Mouse (Mus musculus): ENCODE results near the gene Chic2. TPM values are rescaled to one million over a fixed set of nuclear protein-coding genes. Genes with fewer than 3 reads are reported as not detected.

The Chic2 gene
- total RNA-seq, 1 experiment = 38.9 TPM

- no peak overlapping the region for H3K9ac ChIP-seq (ENCODE audit: insufficient read depth, low read depth, low read length, poor library complexity, severe bottlenecking)
- in situ Hi-C loops (cut with MboI; ENCODE audit: low sequenced_read_pairs in 2 of 2, unreplicated experiment in 2 of 2) = no loop called here
- no peak for DNase-seq (ENCODE audit: low read depth, low spot score)
- no peaks in the 10 kb centered on the region for H3K9me3 ChIP-seq (ENCODE audit: control insufficient read depth, insufficient read depth, low read depth, low read length)
- no peak overlapping the region for H3K27ac ChIP-seq (ENCODE audit: insufficient read depth, low read depth, low read length, poor library complexity, severe bottlenecking)
- H3K4me1 ChIP-seq (ENCODE audit: control insufficient read depth in 2 of 2, insufficient read depth in 2 of 2, low read length in 2 of 2, poor library complexity in 1 of 2) = peaks cover 5 to 8% of the 10 kb centered on the region in 2 experiments; a peak in 3 of 4 replicates
- H3K4me3 ChIP-seq (ENCODE audit: insufficient read depth in 1 of 2, low read depth in 1 of 2, low read length in 2 of 2, poor library complexity in 1 of 2, severe bottlenecking in 1 of 2) = no peak overlapping the region
- no peak for TF ChIP-seq CHD2 (IDR thresholded peaks at IDR 0.05; ENCODE audit: low read depth, low read length)
- peak; percentile 68 for TF ChIP-seq MAFK (IDR thresholded peaks at IDR 0.05; ENCODE audit: insufficient read depth, low read depth, low read length)
- H3K36me3 ChIP-seq (ENCODE audit: control insufficient read depth, insufficient read depth, low read length, poor library complexity, severe bottlenecking) = no peaks in the 10 kb centered on the region
These were observed 73.2 kb downstream of the Chic2 start for GRCm38 (mm10) chr5:74971418-74971817.

GRCm38 (mm10) chr5:74969341-74969740 lies 75.2 kb downstream of the Chic2 start:
- no peak for DNase-seq (ENCODE audit: low read depth, low spot score)
- in situ Hi-C loops (cut with MboI; ENCODE audit: low sequenced_read_pairs in 2 of 2, unreplicated experiment in 2 of 2) = no loop called here
- Histone ChIP-seq H3K9me3 (ENCODE audit: control insufficient read depth, insufficient read depth, low read depth, low read length) (no peaks in the 10 kb centered on the region), H3K36me3 (ENCODE audit: control insufficient read depth, insufficient read depth, low read length, poor library complexity, severe bottlenecking) (no peaks in the 10 kb centered on the region), H3K4me1 (ENCODE audit: control insufficient read depth in 2 of 2, insufficient read depth in 2 of 2, low read length in 2 of 2, poor library complexity in 1 of 2) (peaks cover 2 to 4% of the 10 kb centered on the region in 2 experiments; a peak in 1 of 4 replicates), H3K9ac (ENCODE audit: insufficient read depth, low read depth, low read length, poor library complexity, severe bottlenecking) (no peak overlapping the region), H3K4me3 (ENCODE audit: insufficient read depth in 1 of 2, low read depth in 1 of 2, low read length in 2 of 2, poor library complexity in 1 of 2, severe bottlenecking in 1 of 2) (no peak overlapping the region), H3K27ac (ENCODE audit: insufficient read depth, low read depth, low read length, poor library complexity, severe bottlenecking) (no peak overlapping the region)
- TF ChIP-seq MAFK (IDR thresholded peaks at IDR 0.05; ENCODE audit: insufficient read depth, low read depth, low read length) = no peak
- TF ChIP-seq HCFC1 (IDR thresholded peaks at IDR 0.05; ENCODE audit: borderline replicate concordance, insufficient read depth, low read length) = no peak
- no peak for TF ChIP-seq ZC3H11A (IDR thresholded peaks at IDR 0.05; ENCODE audit: borderline replicate concordance, low read depth, low read length)
- TF ChIP-seq ZNF384 (IDR thresholded peaks at IDR 0.05; ENCODE audit: low read depth, low read length) = no peak
- TF ChIP-seq CHD2 (IDR thresholded peaks at IDR 0.05; ENCODE audit: low read depth, low read length) = no peak

GRCm38 (mm10) chr5:74967882-74968281 lies 76.7 kb downstream of the Chic2 start:
- Histone ChIP-seq H3K27ac (ENCODE audit: insufficient read depth, low read depth, low read length, poor library complexity, severe bottlenecking) (no peak overlapping the region), H3K4me1 (ENCODE audit: control insufficient read depth in 2 of 2, insufficient read depth in 2 of 2, low read length in 2 of 2, poor library complexity in 1 of 2) (no peaks in the 10 kb centered on the region), H3K9ac (ENCODE audit: insufficient read depth, low read depth, low read length, poor library complexity, severe bottlenecking) (no peak overlapping the region), H3K4me3 (ENCODE audit: insufficient read depth in 1 of 2, low read depth in 1 of 2, low read length in 2 of 2, poor library complexity in 1 of 2, severe bottlenecking in 1 of 2) (no peak overlapping the region), H3K36me3 (ENCODE audit: control insufficient read depth, insufficient read depth, low read length, poor library complexity, severe bottlenecking) (no peaks in the 10 kb centered on the region), H3K9me3 (ENCODE audit: control insufficient read depth, insufficient read depth, low read depth, low read length) (no peaks in the 10 kb centered on the region)
- no peak for DNase-seq (ENCODE audit: low read depth, low spot score)
- TF ChIP-seq CHD2 (IDR thresholded peaks at IDR 0.05; ENCODE audit: low read depth, low read length) = no peak
- no peak for TF ChIP-seq HCFC1 (IDR thresholded peaks at IDR 0.05; ENCODE audit: borderline replicate concordance, insufficient read depth, low read length)
- no peak for TF ChIP-seq ZC3H11A (IDR thresholded peaks at IDR 0.05; ENCODE audit: borderline replicate concordance, low read depth, low read length)
- TF ChIP-seq ZNF384 (IDR thresholded peaks at IDR 0.05; ENCODE audit: low read depth, low read length) = no peak
- no peak for TF ChIP-seq MAFK (IDR thresholded peaks at IDR 0.05; ENCODE audit: insufficient read depth, low read depth, low read length)
- in situ Hi-C loops (cut with MboI; ENCODE audit: low sequenced_read_pairs in 2 of 2, unreplicated experiment in 2 of 2) = no loop called here

DNA sequence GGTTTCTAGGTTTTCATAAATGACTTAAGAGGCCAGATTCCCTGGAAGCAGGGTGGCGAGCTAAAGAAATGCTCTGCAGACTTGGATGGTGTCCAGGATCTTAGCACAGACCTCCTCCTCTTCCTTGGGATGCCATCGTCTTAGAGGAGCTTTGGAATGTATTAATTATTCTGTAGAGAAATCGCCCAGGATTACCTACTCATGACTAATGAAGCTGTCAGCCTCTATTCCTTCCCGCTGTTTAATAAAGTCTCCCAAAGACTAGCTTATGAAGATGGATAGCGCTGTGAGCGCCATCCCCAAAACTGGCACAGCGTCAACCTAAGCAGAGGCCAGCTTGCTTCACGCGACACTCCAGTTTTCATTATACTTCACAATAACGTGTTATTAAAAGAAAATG lies 77.7 kb downstream of the Chic2 start:
- no peak for TF ChIP-seq CHD2 (IDR thresholded peaks at IDR 0.05; ENCODE audit: low read depth, low read length)
- TF ChIP-seq ZC3H11A (IDR thresholded peaks at IDR 0.05; ENCODE audit: borderline replicate concordance, low read depth, low read length) = no peak
- no peak for TF ChIP-seq HCFC1 (IDR thresholded peaks at IDR 0.05; ENCODE audit: borderline replicate concordance, insufficient read depth, low read length)
- TF ChIP-seq ZNF384 (IDR thresholded peaks at IDR 0.05; ENCODE audit: low read depth, low read length) = no peak
- TF ChIP-seq MAFK (IDR thresholded peaks at IDR 0.05; ENCODE audit: insufficient read depth, low read depth, low read length) = no peak
- Histone ChIP-seq H3K27ac (ENCODE audit: insufficient read depth, low read depth, low read length, poor library complexity, severe bottlenecking) (no peak overlapping the region), H3K9me3 (ENCODE audit: control insufficient read depth, insufficient read depth, low read depth, low read length) (no peaks in the 10 kb centered on the region), H3K4me3 (ENCODE audit: insufficient read depth in 1 of 2, low read depth in 1 of 2, low read length in 2 of 2, poor library complexity in 1 of 2, severe bottlenecking in 1 of 2) (no peak overlapping the region), H3K36me3 (ENCODE audit: control insufficient read depth, insufficient read depth, low read length, poor library complexity, severe bottlenecking) (no peaks in the 10 kb centered on the region), H3K4me1 (ENCODE audit: control insufficient read depth in 2 of 2, insufficient read depth in 2 of 2, low read length in 2 of 2, poor library complexity in 1 of 2) (no peaks in the 10 kb centered on the region), H3K9ac (ENCODE audit: insufficient read depth, low read depth, low read length, poor library complexity, severe bottlenecking) (no peak overlapping the region)
- DNase-seq (ENCODE audit: low read depth, low spot score) = no peak
- in situ Hi-C loops (cut with MboI; ENCODE audit: low sequenced_read_pairs in 2 of 2, unreplicated experiment in 2 of 2) = no loop called here

DNA sequence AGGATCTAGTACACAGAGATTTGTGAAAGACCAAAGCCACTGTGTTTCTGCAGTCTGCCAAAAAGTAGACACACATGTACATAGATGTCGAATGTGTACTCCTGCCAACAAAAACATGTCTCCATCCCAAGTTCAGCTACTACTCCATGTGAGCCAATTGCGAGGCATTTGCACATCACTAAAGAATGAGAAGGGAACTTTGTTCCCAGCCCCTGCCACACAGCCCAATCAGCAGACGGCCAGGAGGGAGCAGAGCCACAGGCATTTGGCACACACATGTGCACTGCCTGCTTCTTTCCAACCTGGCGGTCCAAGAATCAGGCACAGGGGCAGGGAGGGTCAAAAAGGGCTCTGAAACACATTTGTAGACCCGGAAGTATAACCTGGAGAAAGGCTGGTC lies 81.8 kb downstream of the Chic2 start:
- Histone ChIP-seq H3K27ac (ENCODE audit: insufficient read depth, low read depth, low read length, poor library complexity, severe bottlenecking) (no peak overlapping the region), H3K4me1 (ENCODE audit: control insufficient read depth in 2 of 2, insufficient read depth in 2 of 2, low read length in 2 of 2, poor library complexity in 1 of 2) (peaks cover 0 to 2% of the 10 kb centered on the region in 2 experiments; a peak in 1 of 4 replicates), H3K9ac (ENCODE audit: insufficient read depth, low read depth, low read length, poor library complexity, severe bottlenecking) (no peak overlapping the region), H3K4me3 (ENCODE audit: insufficient read depth in 1 of 2, low read depth in 1 of 2, low read length in 2 of 2, poor library complexity in 1 of 2, severe bottlenecking in 1 of 2) (no peak overlapping the region), H3K9me3 (ENCODE audit: control insufficient read depth, insufficient read depth, low read depth, low read length) (no peaks in the 10 kb centered on the region), H3K36me3 (ENCODE audit: control insufficient read depth, insufficient read depth, low read length, poor library complexity, severe bottlenecking) (no peaks in the 10 kb centered on the region)
- in situ Hi-C loops (cut with MboI; ENCODE audit: low sequenced_read_pairs in 2 of 2, unreplicated experiment in 2 of 2) = no loop called here
- no peak for DNase-seq (ENCODE audit: low read depth, low spot score)
- TF ChIP-seq HCFC1 (IDR thresholded peaks at IDR 0.05; ENCODE audit: borderline replicate concordance, insufficient read depth, low read length) (no peak), CHD2 (IDR thresholded peaks at IDR 0.05; ENCODE audit: low read depth, low read length) (no peak), ZC3H11A (IDR thresholded peaks at IDR 0.05; ENCODE audit: borderline replicate concordance, low read depth, low read length) (no peak), ZNF384 (IDR thresholded peaks at IDR 0.05; ENCODE audit: low read depth, low read length) (no peak), MAFK (IDR thresholded peaks at IDR 0.05; ENCODE audit: insufficient read depth, low read depth, low read length) (no peak)

Data from ES-E14 (cell line).